Mouse (Mus musculus): ENCODE measurements around the gene Olfr304. TPM values are rescaled to one million over a fixed set of nuclear protein-coding genes. Genes with fewer than 3 reads are reported as not detected.
"Not testable (repeated sequence)": the region's sequence is repeated elsewhere in the genome, so short reads cannot be mapped to it uniquely, and the experiment has no call there.

Olfr304 gene
- polyA plus RNA-seq (2015; fragmentation: Nextera tagmentation; extraction: Ambion mirVana) = not detected in 2 replicates

DNA sequence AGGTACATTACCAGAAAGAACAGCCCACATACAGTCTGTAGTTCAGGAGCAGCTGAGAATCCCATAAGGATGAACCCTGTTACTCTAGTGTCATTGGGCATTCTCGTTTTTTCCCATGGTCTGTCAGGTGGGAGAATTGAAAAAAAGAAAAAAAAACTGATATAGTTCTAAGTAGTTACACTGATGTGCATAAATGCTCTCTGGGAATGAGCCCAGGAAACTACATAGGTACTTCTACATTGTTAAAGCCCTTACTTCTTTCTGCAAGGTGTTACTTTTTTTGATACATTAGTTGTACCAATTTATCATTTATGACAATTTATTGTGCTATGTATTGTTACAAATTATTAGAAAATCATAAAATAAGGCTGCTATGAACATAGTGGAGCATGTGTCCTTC, at the start of gene Olfr304:
Olfr304 (minus strand) TSS at position 101 of the 400 bp plus-strand sequence.
- Histone ChIP-seq H3K4me2 (no peak within 1 kb of the TSS), H3K4me3 (no peak within 1 kb of the TSS), H3K36me3 (no peaks in the 10 kb centered on the region), H3K4me1 (replicated peaks) (no peaks in the 10 kb centered on the region), H3K9ac (no peak within 1 kb of the TSS), H3K9me3 (no peaks in the 10 kb centered on the region), H3K27ac (replicated peaks) (no peak within 1 kb of the TSS), H3K27me3 (no peaks in the 10 kb centered on the region)
- 70% methylated on average over 1 of the region's 1 CpGs for WGBS
- no peak for ATAC-seq (ENCODE audit: low FRiP score, low read depth)

- 91% methylated on average over 2 of the region's 2 CpGs for WGBS
- no peaks in the 10 kb centered on the region for H3K36me3 ChIP-seq
Measured at GRCm38 (mm10) chr7:86403546-86403945, 17.1 kb upstream of the Olfr304 start, which contains the start of gene Olfr301. Olfr301 (plus strand) TSS chr7:86403846.

GRCm38 (mm10) chr7:86397689-86398088, 11.2 kb upstream of the Olfr304 start, which contains the start of gene Olfr303:
Olfr303 (minus strand) TSS chr7:86397789.
- no peaks in the 10 kb centered on the region for H3K4me1 ChIP-seq (replicated peaks)
- H3K9ac ChIP-seq = no peak within 1 kb of the TSS
- H3K27me3 ChIP-seq = no peaks in the 10 kb centered on the region
- H3K9me3 ChIP-seq = no peaks in the 10 kb centered on the region
- ATAC-seq (ENCODE audit: low FRiP score, low read depth) = no peak
- H3K4me3 ChIP-seq = no peak within 1 kb of the TSS
- H3K27ac ChIP-seq (replicated peaks) = no peak within 1 kb of the TSS
- no peaks in the 10 kb centered on the region for H3K36me3 ChIP-seq
- no peak within 1 kb of the TSS for H3K4me2 ChIP-seq

More at GRCm38 (mm10) chr7:86403546-86403945, 17.1 kb upstream of the Olfr304 start, which contains the start of gene Olfr301:
- H3K4me1 ChIP-seq (replicated peaks) = no peaks in the 10 kb centered on the region
- no peaks in the 10 kb centered on the region for H3K27me3 ChIP-seq
- H3K9ac ChIP-seq = no peak within 1 kb of the TSS
- H3K27ac ChIP-seq (replicated peaks) = no peak within 1 kb of the TSS
- no peak for ATAC-seq (ENCODE audit: low FRiP score, low read depth)
- H3K9me3 ChIP-seq = no peaks in the 10 kb centered on the region
- no peak within 1 kb of the TSS for H3K4me2 ChIP-seq
- H3K4me3 ChIP-seq = no peak within 1 kb of the TSS

DNA sequence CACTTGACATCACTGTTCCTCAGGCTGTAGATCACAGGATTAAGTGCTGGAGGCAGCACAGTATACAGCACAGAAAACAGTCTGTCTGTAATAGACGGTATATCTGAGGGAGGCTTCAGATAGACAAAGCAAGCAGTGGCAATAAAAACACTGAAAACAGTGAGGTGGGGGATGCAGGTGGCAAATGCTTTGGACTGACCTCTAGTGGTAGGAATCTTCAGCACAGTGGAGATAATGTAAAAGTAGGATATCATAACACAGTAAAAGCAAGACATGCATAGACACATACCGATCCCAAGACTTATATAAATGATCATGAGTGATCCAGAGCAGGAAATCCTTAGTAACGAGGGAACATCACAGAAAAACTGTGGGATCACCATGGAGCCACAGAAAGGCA, 689 bp downstream of the Olfr304 start:
- no peak overlapping the region for H3K27ac ChIP-seq (replicated peaks)
- H3K9ac ChIP-seq = no peak overlapping the region
- H3K9me3 ChIP-seq = no peaks in the 10 kb centered on the region
- H3K36me3 ChIP-seq = no peaks in the 10 kb centered on the region
- no peak overlapping the region for H3K4me2 ChIP-seq
- no peak overlapping the region for H3K4me3 ChIP-seq
- H3K27me3 ChIP-seq = no peaks in the 10 kb centered on the region
- 77% methylated on average over 3 of the region's 3 CpGs for WGBS
- no peak for ATAC-seq (ENCODE audit: low FRiP score, low read depth)
- H3K4me1 ChIP-seq (replicated peaks) = no peaks in the 10 kb centered on the region

- Histone ChIP-seq H3K4me2 (no peak within 1 kb of the TSS), H3K36me3 (no peaks in the 10 kb centered on the region), H3K27me3 (no peaks in the 10 kb centered on the region), H3K9me3 (no peaks in the 10 kb centered on the region), H3K9ac (no peak within 1 kb of the TSS), H3K4me1 (replicated peaks) (no peaks in the 10 kb centered on the region), H3K27ac (replicated peaks) (no peak within 1 kb of the TSS), H3K4me3 (no peak within 1 kb of the TSS)
- WGBS = 87% methylated on average over 1 of the region's 1 CpGs
- ATAC-seq (ENCODE audit: low FRiP score, low read depth) = no peak
Measured at GRCm38 (mm10) chr7:86366828-86367227, 19.6 kb downstream of the Olfr304 start, which contains the start of gene Olfr305. Olfr305 (minus strand) TSS chr7:86366928.

- not testable (repeated sequence) for H3K9ac ChIP-seq; H3K4me2 ChIP-seq; H3K27me3 ChIP-seq; H3K4me1 ChIP-seq (replicated peaks); ATAC-seq (ENCODE audit: low FRiP score, low read depth); H3K36me3 ChIP-seq; H3K27ac ChIP-seq (replicated peaks); H3K4me3 ChIP-seq; H3K9me3 ChIP-seq
- WGBS = 88% methylated on average over 9 of the region's 9 CpGs
Measured at GRCm38 (mm10) chr7:86346296-86346695, 40.2 kb downstream of the Olfr304 start.

DNA sequence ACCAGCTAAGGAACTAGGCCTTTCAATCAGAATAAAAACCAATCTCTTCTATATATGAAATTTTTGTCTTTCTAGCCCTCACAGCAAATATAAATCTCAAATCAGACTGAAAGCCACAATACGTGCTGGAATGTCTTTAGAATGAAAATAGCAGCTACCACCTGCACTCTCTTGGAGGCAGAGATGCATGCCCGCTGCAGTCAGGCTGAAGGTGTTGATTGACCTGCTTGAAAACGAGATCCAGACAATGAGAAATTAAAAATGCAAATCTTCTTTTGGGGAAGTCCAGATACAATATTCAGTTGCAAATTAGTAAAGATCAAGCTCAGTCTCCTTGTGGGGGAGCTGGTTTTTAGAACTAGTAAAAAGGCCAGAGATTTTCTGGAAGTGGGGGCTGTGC, 42.2 kb downstream of the Olfr304 start:
- no peak for ATAC-seq (ENCODE audit: low FRiP score, low read depth)
- Histone ChIP-seq H3K4me3 (no peak overlapping the region), H3K9ac (no peak overlapping the region), H3K27me3 (no peaks in the 10 kb centered on the region), H3K4me2 (no peak overlapping the region), H3K36me3 (no peaks in the 10 kb centered on the region), H3K9me3 (no peaks in the 10 kb centered on the region), H3K27ac (replicated peaks) (no peak overlapping the region), H3K4me1 (replicated peaks) (no peaks in the 10 kb centered on the region)
- 74% methylated on average over 3 of the region's 3 CpGs for WGBS

GRCm38 (mm10) chr7:86342881-86343565, 43.4 kb downstream of the Olfr304 start:
- Histone ChIP-seq H3K4me1 (replicated peaks) (no peaks in the 10 kb centered on the region), H3K9me3 (no peaks in the 10 kb centered on the region), H3K4me3 (no peak overlapping the region), H3K4me2 (no peak overlapping the region), H3K27ac (replicated peaks) (no peak overlapping the region), H3K9ac (no peak overlapping the region), H3K36me3 (no peaks in the 10 kb centered on the region), H3K27me3 (no peaks in the 10 kb centered on the region)
- ATAC-seq (ENCODE audit: low FRiP score, low read depth) = no peak
- 86% methylated on average over 14 of the region's 14 CpGs for WGBS

DNA sequence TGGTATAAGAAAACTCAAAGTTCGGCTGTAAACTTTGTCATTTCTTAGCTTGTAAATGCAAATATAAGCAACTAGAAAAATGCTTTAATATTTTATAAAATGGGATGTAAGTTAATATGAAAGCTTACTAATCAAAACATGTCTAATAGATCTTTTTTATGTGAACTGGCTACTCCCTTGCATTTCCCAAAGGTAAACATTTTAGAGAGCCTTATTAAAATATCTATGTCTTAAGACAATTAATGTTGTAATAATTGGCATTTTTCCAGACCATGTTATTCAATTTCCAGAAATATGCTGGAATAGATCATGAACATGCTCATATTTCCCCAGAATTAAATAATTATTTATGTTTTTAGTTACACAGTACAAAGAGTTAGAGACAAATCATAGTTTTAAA, 49.0 kb downstream of the Olfr304 start, which contains the start of gene Olfr307:
Olfr307 (minus strand) TSS at position 101 of the 400 bp plus-strand sequence.
- Histone ChIP-seq H3K4me1 (replicated peaks) (no peaks in the 10 kb centered on the region), H3K4me2 (no peak within 1 kb of the TSS), H3K36me3 (no peaks in the 10 kb centered on the region), H3K9ac (no peak within 1 kb of the TSS), H3K4me3 (no peak within 1 kb of the TSS), H3K27me3 (no peaks in the 10 kb centered on the region), H3K9me3 (no peaks in the 10 kb centered on the region), H3K27ac (replicated peaks) (no peak within 1 kb of the TSS)
- ATAC-seq (ENCODE audit: low FRiP score, low read depth) = no peak
- WGBS = 88% methylated on average over 1 of the region's 1 CpGs

Other genes with a start within 250 kb of the Olfr304 start
- gene Vmn2r75, start 214.9 kb downstream of the Olfr304 start, polyA plus RNA-seq (2015; fragmentation: Nextera tagmentation; extraction: Ambion mirVana) = not detected in 2 replicates
- gene Vmn2r76, start 140.3 kb downstream of the Olfr304 start, polyA plus RNA-seq (2015; fragmentation: Nextera tagmentation; extraction: Ambion mirVana) = not detected in 2 replicates
- not detected in 2 replicates for gene Olfr310, start 109.5 kb downstream of the Olfr304 start, polyA plus RNA-seq (2015; fragmentation: Nextera tagmentation; extraction: Ambion mirVana)
- not detected in 2 replicates for gene Olfr309, start 73.0 kb downstream of the Olfr304 start, polyA plus RNA-seq (2015; fragmentation: Nextera tagmentation; extraction: Ambion mirVana)
- not detected in 2 replicates for gene Olfr308, start 61.0 kb downstream of the Olfr304 start, polyA plus RNA-seq (2015; fragmentation: Nextera tagmentation; extraction: Ambion mirVana)
- not detected in 2 replicates for gene Olfr307, start 49.1 kb downstream of the Olfr304 start, polyA plus RNA-seq (2015; fragmentation: Nextera tagmentation; extraction: Ambion mirVana)
- gene Olfr305, start 19.7 kb downstream of the Olfr304 start, polyA plus RNA-seq (2015; fragmentation: Nextera tagmentation; extraction: Ambion mirVana) = not detected in 2 replicates
- not detected in 2 replicates for gene Olfr303, start 11.1 kb upstream of the Olfr304 start, polyA plus RNA-seq (2015; fragmentation: Nextera tagmentation; extraction: Ambion mirVana)
- not detected in 2 replicates for gene Olfr301, start 17.2 kb upstream of the Olfr304 start, polyA plus RNA-seq (2015; fragmentation: Nextera tagmentation; extraction: Ambion mirVana)
- gene Olfr299, start 73.3 kb upstream of the Olfr304 start, polyA plus RNA-seq (2015; fragmentation: Nextera tagmentation; extraction: Ambion mirVana) = not detected in 2 replicates
- gene Olfr298, start 105.8 kb upstream of the Olfr304 start, polyA plus RNA-seq (2015; fragmentation: Nextera tagmentation; extraction: Ambion mirVana) = not detected in 2 replicates
- not detected in 2 replicates for gene Olfr297, start 133.3 kb upstream of the Olfr304 start, polyA plus RNA-seq (2015; fragmentation: Nextera tagmentation; extraction: Ambion mirVana)
- not detected in 2 replicates for gene Olfr295, start 197.2 kb upstream of the Olfr304 start, polyA plus RNA-seq (2015; fragmentation: Nextera tagmentation; extraction: Ambion mirVana)
- gene Olfr294, start 230.0 kb upstream of the Olfr304 start, polyA plus RNA-seq (2015; fragmentation: Nextera tagmentation; extraction: Ambion mirVana) = not detected in 2 replicates

Data from hindbrain, embryonic 15.5 days (tissue).